Mouse (Mus musculus): ENCODE results near the gene Tma7.

Tma7 gene

DNA sequence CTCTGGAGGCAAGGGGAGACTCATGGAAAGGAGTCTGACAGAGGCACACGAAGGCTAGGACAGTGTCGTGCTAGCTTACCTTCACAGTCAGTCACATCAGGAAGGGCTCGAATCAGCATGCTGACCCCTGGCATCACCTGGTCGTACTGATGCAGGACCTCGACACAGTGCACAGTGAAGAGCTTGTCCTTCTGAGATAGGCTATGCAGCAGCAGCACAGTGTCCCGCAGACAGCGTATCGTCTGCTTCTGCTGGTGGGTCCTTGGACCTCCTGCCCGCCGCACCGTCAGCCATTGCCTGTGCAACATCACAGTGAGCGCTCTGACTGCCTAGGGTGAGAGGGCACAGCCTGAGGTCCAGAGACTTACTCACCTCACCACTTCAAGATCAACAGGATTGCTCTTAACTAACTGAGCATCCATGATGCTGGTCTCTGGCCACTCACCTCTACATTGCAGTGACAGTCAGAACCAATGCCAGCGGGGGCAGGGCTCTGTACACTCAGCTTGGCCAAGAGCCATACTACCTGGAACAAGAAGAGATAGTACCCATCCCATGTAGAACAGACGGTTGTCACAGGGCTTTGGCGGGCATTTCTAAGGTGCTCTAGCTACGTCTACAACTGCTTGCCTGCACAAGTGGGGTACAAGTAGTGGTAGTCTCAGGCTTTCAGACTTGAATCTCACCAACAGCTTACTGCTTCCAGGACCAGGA, 22.0 kb downstream of the Tma7 start:
- peak; percentile 22 to 42 for DNase-seq

DNA sequence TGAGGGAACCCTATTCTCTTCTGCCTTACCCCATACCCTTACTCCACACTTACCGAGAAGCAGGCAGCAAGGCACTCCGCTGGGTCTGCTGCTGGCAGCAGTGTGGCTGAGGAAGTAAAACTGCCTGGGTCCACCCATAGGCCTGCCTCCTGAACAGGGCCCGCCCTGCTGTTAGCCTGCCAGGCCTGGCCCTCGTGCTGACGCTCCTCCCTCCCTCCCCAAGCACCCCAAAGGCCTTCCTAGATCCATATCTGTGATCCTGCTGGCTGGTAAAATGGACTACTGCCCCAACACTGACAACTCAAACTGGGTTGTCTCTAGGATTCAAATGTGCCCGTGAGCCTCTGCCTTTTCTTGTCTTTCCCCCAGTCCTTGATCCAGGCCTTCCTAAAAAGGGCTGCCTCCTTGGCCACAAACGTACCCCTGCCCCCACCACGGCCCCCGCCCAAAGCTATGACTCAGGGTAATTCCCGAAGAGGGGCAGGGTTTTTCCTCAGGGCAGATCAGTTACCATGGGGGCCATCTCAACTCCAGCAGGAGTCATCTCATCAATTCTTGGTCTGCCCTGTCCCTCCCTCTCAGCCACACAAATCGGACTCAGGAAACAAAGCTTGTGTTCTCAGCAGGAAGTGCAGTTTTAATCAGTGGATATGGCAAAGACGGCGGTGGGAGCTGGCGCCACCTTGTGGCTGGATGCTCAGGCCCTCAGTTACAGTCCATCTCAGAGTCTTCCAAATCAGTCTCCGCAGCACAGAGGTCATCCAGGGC, 23.1 kb downstream of the Tma7 start, which contains the start of gene Trex1:
Gene Trex1 (minus strand): TSS at position 599 of the 768 bp plus-strand sequence.
- peak; percentile 94 to 96 for DNase-seq

DNA sequence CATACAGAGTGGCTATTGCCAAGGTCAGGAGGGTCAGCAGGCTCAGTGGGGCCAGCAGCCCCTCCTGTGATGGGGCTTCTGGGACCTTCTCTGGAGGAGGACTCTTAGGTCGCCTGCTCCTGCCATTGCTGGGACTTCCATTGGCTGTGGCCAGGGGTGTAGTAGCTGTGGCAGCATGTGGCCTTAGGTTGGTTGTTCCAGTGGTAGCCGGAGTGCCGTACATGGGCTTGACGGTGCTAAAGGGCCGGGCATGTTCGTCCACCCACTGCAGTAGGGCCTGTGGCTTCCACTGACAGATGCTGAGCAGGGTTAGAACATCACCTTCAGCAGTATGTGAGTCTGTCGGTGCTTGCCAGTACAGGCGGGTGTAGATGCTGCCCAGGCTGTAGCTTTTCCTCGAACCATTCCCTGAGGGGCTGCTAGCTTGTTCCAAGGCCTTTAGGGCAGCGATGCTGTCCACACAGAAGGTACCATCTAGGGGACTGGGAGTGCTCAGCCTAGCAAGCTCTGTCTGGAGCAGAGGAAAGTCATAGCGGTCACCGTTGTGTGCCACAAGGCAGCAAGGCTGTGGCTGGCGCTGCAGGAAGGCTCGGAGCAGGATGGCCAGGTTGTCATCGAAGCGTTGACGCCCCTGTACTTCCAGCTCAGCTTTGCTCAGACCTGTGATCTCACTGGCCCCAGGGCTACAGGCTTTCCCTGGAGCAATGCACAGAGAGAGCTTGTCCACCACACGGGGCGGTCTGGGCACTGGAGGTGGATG, 24.2 kb downstream of the Tma7 start:
- no peak for DNase-seq

DNA sequence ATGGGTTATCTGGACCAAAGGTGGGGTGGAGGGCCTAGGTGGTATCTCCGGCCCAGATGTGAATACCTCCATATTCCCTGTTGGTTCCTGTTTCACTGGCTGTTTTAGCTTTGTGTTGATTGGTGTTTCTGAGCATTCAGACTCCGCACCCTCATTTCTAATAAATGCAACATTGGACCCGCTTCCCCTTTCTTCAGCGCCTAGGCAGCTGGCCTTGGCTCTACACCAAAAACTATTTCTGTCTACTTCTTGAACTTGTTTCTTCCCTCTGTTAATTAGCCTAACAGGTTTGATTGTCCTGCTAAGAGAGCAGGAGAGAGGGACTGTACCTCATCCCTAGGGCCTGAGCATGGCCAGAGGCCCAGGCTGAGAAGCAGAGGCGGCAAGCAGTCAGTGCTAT, 24.8 kb downstream of the Tma7 start:
- DNase-seq, result no peak

DNA sequence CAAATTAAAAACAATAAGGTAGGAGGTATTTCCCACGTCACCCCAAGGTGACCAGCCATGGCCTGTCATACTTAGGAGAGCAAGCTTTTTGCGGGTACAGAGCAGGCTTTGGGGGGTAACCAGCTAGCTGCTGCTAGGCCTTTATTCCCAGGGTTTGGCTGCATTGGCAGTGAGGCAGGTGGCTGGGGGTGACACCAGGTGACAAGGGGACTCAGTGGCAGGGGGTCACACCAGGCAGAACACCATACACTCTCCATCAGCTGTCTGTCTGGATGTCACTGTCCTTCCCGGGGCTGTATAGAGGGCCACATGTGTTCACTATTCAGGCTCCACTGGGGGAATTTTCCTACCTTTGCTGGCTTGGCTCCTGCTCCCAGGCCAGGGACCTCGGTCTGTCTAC, 25.5 kb downstream of the Tma7 start:
- no peak for DNase-seq

DNA sequence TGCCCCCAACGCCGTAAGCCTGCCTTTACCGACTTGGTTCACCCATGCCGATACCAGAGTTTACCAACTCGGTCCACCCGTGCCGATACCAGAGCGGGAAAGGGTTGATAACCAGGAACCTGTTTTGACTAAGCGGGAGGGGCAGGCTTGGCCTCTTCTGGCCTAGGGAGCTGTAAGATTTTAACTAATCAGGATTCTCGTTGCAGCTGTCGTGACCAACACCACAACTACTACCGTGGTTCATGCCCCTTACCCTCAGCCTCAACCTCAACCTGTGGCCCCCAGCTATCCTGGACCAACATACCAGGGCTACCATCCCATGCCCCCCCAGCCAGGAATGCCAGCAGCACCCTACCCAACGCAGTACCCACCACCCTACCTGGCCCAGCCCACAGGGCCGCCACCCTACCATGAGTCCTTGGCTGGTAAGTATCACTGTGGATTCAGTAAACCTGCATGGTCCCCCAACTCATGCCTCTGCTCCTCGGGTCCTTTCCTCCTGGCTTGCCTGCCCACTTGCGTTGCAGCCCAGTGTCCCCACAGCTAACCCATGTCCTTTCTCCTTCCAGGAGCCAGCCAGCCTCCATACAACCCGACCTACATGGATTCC, 26.2 kb downstream of the Tma7 start:
- no peak for DNase-seq

DNA sequence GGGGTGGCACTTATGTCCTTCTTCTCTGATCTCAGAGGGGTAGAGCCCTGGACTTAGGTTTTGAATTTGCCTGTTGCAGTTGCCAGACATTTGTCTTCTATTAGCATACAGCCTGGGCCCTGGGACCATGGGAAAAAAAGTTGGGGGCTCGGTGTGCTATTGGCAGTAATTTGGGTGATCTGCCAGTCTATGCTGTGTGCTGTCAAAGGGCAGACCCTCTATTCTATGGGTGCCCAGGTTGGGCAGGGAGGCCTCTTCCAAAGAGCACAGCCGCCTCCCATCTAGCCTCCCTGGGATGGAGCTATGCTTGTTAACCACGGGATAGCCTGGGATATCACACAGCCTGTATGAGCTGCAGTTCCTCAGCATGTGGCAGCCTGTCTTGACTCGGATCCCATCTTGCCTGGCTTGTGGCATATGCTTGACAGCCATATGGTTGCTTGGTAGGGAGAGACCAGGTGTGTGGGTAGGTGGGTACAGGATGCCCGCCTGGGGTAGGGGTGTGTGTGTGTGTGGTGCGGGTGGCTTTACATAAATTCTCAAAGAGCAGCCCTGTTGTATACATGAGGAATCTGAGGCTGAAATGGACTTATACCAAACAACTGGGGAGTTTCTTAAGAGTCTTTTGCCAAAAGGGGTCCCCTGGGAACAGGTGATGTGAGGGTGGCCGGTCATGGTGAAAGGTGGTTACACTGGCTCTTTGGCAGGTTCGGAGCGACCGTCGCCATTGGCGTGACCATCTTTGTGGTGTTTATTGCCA, 26.9 kb downstream of the Tma7 start:
- no peak for DNase-seq

DNA sequence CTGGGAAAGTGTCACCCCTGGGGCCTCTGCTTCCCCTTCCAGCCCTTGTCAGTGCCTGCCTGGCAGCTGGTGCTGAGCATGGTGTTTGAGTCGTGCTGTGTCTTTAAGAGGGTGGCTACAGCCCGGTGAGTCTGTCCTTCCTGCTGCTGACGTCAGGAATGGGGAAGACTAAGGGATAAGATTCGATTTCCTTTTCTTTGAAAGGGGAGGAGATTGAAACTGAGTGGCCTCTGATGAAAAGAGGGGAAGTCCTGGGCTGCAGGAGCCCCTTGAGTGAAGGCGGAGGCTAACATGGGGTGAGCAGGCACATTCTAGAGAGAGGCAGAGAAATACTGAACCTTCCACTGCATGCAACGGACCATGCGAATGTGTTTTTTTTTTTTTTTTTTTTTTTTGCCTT, 27.7 kb downstream of the Tma7 start:
- DNase-seq, result peak; percentile 72 to 85

DNA sequence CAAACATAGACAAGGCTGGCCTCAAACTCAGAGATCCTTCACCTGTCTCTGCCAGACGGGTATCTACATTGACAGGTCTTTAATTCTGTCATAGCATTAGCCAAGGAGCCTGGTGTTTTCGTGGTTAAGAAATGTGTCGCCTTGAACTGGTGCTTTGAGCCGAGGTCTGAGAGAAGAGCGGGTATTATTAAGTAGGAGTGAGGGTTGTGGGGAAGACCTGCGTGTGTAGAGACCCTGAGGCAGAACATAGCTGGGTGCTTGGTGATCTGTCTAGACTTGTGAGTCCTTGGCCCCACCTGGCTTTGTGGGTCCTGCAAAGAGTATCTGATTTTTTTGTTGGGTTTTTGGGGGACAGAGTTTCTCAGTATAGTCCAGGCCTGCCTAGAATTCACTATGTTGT, 28.5 kb downstream of the Tma7 start:
- no peak for DNase-seq

DNA sequence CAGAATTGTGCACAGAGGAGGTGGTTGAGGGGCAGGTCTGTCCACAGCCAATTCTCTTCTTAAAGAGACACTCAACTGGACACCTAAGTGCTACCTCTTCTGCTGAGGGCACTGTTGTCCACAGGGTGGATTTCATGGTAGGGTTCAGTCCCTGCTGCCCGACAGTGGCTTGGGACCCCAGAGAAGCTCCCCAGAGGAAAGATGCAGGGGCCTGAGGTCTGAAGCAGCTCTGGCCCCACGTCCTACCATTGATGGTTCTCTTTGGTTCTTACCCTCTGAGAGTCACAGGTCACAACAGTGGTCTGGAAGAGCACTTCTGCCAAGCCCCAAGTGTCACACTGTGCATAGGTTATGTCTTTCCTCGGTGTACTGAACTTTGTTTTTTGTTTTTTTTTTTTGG, 29.0 kb downstream of the Tma7 start:
- no peak for DNase-seq

DNA sequence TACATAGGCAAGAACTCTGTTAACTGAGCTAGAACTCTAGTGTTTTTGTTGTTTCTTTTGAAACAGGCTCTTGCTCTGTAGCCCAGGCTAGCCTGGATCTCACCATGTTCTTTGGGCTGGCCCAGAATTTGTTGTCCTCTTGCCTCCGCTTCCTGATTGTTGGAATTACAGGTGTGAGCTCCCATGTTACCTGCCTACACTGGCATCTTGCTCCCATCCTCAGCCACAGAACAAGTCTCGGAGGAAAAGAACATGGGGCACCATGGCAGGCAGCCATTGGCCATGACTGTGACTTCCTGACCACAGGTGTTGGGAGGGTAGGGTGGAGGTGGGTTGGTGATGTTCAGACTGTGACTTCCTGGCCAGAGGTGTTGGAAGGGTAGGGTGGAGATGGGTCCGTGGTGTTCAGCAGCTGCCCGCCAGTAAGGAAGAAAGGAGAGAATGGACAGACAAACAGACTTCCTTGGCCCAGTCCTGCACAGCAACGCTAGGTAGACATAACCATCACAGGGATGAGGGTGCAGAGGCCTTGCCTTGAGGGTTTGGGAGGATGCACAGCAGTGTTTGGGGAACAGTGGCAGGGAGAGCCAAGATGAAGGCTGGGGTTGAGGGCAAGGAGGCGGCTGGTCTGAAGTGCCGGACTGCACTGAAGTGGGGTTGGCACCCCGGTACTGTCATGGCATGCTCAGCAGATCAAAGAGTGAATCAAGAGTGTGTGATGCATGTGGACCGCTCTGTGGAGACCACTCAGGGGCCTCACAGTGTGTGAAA, 29.7 kb downstream of the Tma7 start:
- no peak for DNase-seq

DNA sequence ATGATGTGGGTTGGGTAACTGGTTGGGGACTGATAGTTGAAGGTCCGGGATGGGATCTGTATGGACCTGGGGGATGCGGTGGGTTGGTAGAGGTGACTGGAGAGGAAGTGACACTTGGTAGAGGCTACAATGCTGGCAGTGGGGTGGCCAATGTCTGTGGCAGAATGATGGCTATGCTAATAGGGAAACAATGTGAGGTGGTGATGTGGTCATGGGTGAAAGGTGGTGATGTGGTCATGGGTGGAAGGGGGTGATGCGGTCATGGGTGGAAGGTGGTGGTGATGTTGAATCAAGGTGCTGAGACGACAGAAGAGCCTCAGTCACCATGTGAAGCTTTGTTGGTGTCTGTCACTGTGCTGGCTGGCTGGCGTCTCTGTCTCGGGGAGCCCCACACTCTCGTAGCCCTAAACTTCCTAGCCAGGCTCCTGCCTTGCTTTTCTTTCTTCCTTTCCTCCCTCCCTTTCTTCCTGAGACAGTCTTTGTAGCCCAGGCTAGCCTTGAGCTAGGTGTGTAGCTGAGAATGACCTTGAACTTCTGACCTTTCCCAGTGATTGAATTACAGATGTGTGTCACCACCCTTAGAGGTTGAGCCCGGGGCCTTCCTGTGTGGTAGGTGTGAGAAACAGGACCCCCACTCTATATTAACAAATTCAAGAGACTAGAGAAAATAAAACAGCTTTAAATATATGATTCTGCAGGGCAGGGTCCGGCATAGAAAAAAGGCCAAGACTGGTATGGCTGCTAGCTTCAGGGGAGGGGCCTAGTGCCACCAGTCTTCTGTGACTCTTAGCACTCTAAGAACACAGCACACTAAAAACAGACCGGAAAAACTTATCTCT, 30.5 kb downstream of the Tma7 start:
- DNase-seq, result no peak

DNA sequence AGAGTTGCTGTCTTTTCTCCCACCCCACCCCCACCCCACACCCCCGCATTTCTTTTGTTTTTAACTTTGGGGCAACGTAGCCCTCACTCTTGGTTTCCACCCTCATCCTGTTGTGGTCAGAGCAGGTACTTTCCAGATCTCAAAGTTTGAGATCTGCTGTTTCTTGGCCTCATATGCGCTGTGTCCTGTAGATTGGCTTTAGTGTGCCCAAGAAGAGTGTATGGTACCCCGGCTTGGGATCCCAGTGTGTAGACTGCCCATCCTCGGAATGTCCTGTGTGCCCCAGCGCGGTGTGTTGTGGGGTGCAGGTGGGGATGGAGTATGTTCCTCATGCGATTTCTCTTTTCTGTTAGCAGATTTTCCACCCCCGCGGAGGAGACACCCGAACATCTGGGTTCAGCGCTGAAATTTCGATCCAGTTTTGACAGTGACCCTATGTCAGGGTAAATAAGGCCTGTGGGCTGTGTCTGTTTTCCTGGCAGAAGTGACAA, 31.3 kb downstream of the Tma7 start:
- DNase-seq, result peak in 1 of 2 experiments; percentile 11

DNA sequence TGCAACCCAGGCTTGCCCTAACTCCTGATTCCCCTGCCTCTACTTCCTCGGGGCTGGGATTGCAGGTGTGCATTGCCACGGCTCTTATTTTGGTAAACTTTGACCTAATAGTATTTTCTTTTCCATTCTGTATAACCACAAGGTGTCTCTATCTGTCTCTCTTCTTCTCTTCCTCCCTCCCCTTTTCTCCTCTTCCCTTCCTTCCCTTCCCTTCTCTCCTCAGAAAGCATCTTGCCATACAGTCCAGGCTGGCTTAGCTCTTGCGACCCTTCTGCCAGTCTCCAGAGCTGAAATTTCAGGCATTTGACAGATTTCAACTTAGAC, 31.8 kb downstream of the Tma7 start:
- no peak for DNase-seq

DNA sequence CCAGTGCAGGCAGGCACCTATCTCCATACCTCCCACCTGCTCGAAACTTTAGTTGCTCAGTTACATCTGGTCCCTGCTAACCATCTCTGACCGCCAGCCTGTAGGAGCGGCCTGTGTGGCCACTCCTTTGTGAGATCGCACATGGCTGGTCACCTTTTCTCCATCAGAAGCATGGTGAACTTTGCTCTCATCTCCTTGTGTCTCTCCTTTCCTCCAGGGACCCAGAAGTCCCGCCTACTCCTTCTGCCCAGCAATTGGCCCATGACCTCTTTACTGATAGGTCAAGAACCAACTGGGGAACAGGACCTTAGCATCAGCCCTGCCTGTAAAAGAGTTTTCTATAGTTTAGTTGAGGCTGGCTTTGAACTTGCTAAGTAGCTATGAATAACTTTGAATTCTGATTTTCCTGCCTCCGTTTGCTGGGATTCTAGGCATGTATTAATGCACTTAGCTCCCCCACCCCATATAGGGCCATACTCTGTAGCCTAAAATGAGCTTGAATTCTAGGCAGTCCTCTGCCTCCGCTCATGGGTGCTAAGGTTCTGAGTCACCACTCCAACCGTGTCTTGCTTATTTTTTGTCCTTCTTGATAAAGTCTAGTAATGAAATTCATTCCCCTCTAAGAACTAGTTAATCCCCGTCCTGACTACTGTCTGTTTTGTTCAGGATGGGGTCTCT, 32.3 kb downstream of the Tma7 start:
- peak in 1 of 2 experiments; percentile 49 for DNase-seq

DNA sequence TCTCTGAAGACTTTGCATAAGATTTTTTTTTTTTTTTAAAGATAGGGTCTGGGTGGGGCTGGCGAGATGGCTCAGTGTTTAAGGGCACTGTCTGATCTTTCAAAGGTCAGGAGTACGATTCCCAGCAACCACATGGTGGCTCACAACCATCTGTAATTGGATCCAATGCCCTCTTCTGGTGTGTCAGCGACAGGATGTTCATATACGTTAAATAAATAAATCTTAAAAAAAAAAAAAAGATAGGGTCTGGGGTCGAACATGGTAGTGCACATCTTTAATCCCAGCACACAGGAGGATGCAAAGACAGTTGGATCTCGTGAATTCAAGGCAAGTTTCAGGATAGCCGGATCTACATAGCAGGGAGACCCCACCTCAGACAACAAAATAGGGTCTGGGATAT, 33.1 kb downstream of the Tma7 start:
- DNase-seq, result no peak

DNA sequence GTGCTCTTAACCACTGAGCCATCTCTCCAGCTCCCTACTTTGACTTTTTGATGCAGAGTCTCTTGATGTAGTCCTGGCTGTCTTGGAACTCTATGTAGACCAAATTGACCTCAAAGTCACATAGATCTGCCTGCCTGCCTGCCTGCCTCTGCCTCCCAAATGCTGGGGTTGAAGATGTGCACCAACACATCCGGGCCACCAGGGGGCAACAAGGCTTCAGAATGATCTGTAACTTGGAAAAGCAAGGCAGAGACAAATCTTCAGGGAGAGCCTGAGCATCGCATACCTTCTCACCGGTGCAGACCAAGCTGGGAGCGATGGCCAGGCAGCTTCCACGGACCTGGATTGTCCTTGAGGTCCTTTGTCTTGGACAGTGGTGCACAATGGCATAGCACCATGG, 36.1 kb downstream of the Tma7 start:
- peak; percentile 65 to 66 for DNase-seq

DNA sequence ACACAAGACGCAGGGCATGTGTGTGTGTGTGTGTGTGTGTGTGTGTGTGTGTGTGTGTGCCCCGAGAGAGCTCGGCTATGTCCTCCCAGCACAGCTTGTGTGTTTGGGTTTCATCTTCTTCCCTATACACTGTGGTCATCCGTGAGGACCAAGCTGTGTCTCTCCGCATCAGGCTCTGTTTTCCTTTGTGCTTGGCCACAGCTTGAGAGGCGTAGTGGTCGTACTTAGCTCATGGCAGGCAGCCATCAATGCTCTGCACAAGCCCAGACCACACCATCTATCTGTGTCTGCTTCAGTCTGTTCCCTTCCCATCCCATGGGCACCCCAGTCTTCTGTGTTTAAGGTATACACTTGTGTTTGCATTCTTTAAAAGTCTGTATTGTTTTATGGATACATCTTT, 41.0 kb downstream of the Tma7 start:
- DNase-seq, result peak in 1 of 2 experiments; percentile 1

DNA sequence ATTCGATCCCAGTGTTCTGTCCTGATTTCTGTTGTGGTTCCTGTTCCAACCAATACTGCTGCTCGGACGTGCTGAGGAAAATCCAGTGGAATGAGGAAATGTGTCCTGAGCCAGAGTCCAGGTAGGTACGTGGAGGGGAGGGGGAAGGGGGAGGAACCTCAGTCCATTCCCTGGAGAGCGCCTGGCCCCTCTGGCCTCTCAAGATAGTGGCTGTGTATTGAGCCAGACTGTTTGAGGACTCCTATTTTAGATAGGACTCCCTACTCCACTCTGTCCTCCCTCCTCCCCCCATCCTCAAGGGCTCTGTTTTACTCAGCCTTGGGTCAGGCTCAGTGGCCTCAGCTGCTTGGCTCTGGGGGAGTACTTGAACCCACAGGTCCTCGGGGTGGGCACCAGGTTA, 41.5 kb downstream of the Tma7 start:
- peak; percentile 44 to 63 for DNase-seq

DNA sequence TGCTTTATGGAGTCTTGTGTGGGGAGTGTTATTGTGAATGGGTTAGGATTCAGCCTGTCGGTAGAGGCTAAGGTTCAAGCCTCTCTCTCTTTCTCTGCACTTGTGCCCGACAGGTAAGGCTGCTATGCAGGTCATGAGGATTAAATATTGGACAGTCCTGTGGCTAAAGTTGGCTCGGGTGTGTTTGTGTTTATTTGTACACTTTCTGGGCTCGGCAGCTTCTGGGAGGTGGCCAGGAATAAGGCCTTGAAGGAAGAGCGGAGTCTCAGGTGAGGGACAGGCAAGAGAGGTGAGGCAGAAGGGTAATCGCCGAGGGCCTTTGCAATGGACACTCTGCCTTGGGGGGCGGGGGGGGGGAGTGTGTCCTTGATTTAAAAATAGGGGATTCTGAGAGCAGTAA, 42.2 kb downstream of the Tma7 start:
- peak; percentile 59 to 67 for DNase-seq
